Mouse (Mus musculus) monocyte, adult 5-6 weeks (primary cell): ENCODE data around the gene Olfr1155. TPM values are rescaled to one million over a fixed set of nuclear protein-coding genes. Genes with fewer than 3 reads are reported as not detected.

Source experiments
- ATAC-seq: fragments of 153-309, 156-312 bp; replicated peaks from 2 replicates; pipeline ENCODE4 v1.8.0; 2017; ENCODE audit warnings: mild to moderate bottlenecking; ENCODE audit not compliant: low TSS enrichment, insufficient number of reproducible peaks, severe bottlenecking, poor library complexity, low FRiP score
- total RNA-seq: library from RNA; stranded (forward); fragments of 200-1000, 200-491, 200-594 nt; gene quantifications from 3 replicates; pipeline ENCODE4 v1.2.3, GENCODE M21; 2017

Gene Olfr1155
- total RNA-seq = not detected in 3 replicates

GRCm38 (mm10) chr2:87945037-87945436 lies at the start of gene Olfr1155:
TSS of gene Olfr1155 (minus strand) at chr2:87945137.
- no peak for ATAC-seq

- ATAC-seq = no peak
Observed at GRCm38 (mm10) chr2:87989813-87990212, 44.9 kb upstream of the Olfr1155 start, which contains the start of gene Olfr1158. TSS of gene Olfr1158 (plus strand) at chr2:87990113.

- no peak for ATAC-seq
Observed at GRCm38 (mm10) chr2:87974563-87974962, 29.6 kb upstream of the Olfr1155 start, which contains the start of gene Olfr74. TSS of gene Olfr74 (minus strand) at chr2:87974663.

- ATAC-seq = no peak
Observed at GRCm38 (mm10) chr2:87968199-87968598, 23.3 kb upstream of the Olfr1155 start, which contains the start of gene Olfr1157. TSS of gene Olfr1157 (minus strand) at chr2:87968299.

GRCm38 (mm10) chr2:87953000-87953399 lies 8.1 kb upstream of the Olfr1155 start, which contains the start of gene Olfr1156:
TSS of gene Olfr1156 (minus strand) at chr2:87953100.
- no peak for ATAC-seq

GRCm38 (mm10) chr2:87905066-87905465 lies 39.9 kb downstream of the Olfr1155 start, which contains the start of gene Olfr1154:
TSS of gene Olfr1154 (minus strand) at chr2:87905166.
- ATAC-seq = no peak

- no peak for ATAC-seq
Observed at GRCm38 (mm10) chr2:87894662-87895061, 50.3 kb downstream of the Olfr1155 start, which contains the start of gene Olfr1153. TSS of gene Olfr1153 (plus strand) at chr2:87894962.

Other genes with a start within 250 kb of the Olfr1155 start
- not detected in 3 replicates for gene Olfr1137, start 232.0 kb downstream of the Olfr1155 start, total RNA-seq
- gene Olfr1138, start 205.2 kb downstream of the Olfr1155 start, total RNA-seq = not detected in 3 replicates
- gene Olfr1140, start 201.4 kb downstream of the Olfr1155 start, total RNA-seq = not detected in 3 replicates
- not detected in 3 replicates for gene Olfr1141, start 191.1 kb downstream of the Olfr1155 start, total RNA-seq
- 1.2 TPM in 1 of 3 replicates, not detected in the others for gene Olfr152, start 165.7 kb downstream of the Olfr1155 start, total RNA-seq
- gene Olfr1143, start 144.5 kb downstream of the Olfr1155 start, total RNA-seq = not detected in 3 replicates
- gene Olfr1145, start 135.3 kb downstream of the Olfr1155 start, total RNA-seq = not detected in 3 replicates
- gene Olfr1148, start 114.6 kb downstream of the Olfr1155 start, total RNA-seq = not detected in 3 replicates
- not detected in 3 replicates for gene Olfr1150-ps1, start 101.1 kb downstream of the Olfr1155 start, total RNA-seq
- not detected in 3 replicates for gene Olfr1151, start 89.3 kb downstream of the Olfr1155 start, total RNA-seq
- gene Olfr1152, start 78.6 kb downstream of the Olfr1155 start, total RNA-seq = not detected in 3 replicates
- gene Olfr1153, start 50.2 kb downstream of the Olfr1155 start, total RNA-seq = not detected in 3 replicates
- gene Olfr1154, start 40.0 kb downstream of the Olfr1155 start, total RNA-seq = not detected in 3 replicates
- gene Olfr1156, start 8.0 kb upstream of the Olfr1155 start, total RNA-seq = not detected in 3 replicates
- not detected in 3 replicates for gene Olfr1157, start 23.2 kb upstream of the Olfr1155 start, total RNA-seq
- not detected in 3 replicates for gene Olfr74, start 29.5 kb upstream of the Olfr1155 start, total RNA-seq
- gene Olfr1158, start 45.0 kb upstream of the Olfr1155 start, total RNA-seq = not detected in 3 replicates
- 0.32 TPM in 1 of 3 replicates, not detected in the others for gene Olfr1160, start 63.1 kb upstream of the Olfr1155 start, total RNA-seq
- gene Olfr1161, start 77.6 kb upstream of the Olfr1155 start, total RNA-seq = not detected in 3 replicates
- not detected in 3 replicates for gene Olfr73, start 92.6 kb upstream of the Olfr1155 start, total RNA-seq
- not detected in 3 replicates for gene Olfr1162, start 106.0 kb upstream of the Olfr1155 start, total RNA-seq
- gene Olfr1163, start 126.7 kb upstream of the Olfr1155 start, total RNA-seq = not detected in 3 replicates
- gene Olfr1164, start 148.8 kb upstream of the Olfr1155 start, total RNA-seq = not detected in 3 replicates
- not detected in 3 replicates for gene Olfr1166, start 183.1 kb upstream of the Olfr1155 start, total RNA-seq
- gene Olfr1167, start 210.1 kb upstream of the Olfr1155 start, total RNA-seq = not detected in 3 replicates
- gene Olfr1168, start 236.7 kb upstream of the Olfr1155 start, total RNA-seq = not detected in 3 replicates